Mouse (Mus musculus): ENCODE data around the gene Top2b.

GRCm38 (mm10) chr14:16433206-16433605, 68.2 kb downstream of the Top2b start:
- TF ChIP-seq POLR2A (IDR thresholded peaks at IDR 0.05; ENCODE audit: borderline replicate concordance, control insufficient read depth, low read depth, low read length) (no peak), CTCF (IDR thresholded peaks at IDR 0.05; ENCODE audit: control insufficient read depth, insufficient read depth, low read length) (no peak)

Data from bone marrow, adult 2 months (tissue).